Mouse (Mus musculus) myocyte (in vitro differentiated cells): ENCODE data around the gene Nr1i3.

Experiments
- CEBPB ChIP-seq: IDR thresholded peaks from 2 replicates; pipeline ENCODE4 v1.6.1; 2011; ENCODE audit warnings: mild to moderate bottlenecking, moderate library complexity; ENCODE audit not compliant: poor library complexity, insufficient read depth, severe bottlenecking
- E2F4 ChIP-seq: IDR thresholded peaks from one replicate; pipeline ENCODE4 v1.6.1; 2011; ENCODE audit warnings: mild to moderate bottlenecking, control low read depth, moderate library complexity; ENCODE audit not compliant: insufficient read depth
- MAX ChIP-seq: IDR thresholded peaks from one replicate; pipeline ENCODE4 v1.6.1; 2011; ENCODE audit warnings: low read depth, mild to moderate bottlenecking, control low read depth
- MYOD1 ChIP-seq, 3 experiments: IDR thresholded peaks; one replicate each; pipeline ENCODE4 v1.6.1; 2011; ENCODE audit warnings: control low read depth in 2 of 3, low read depth in 2 of 3, mild to moderate bottlenecking in 2 of 3, moderate library complexity in 1 of 3; ENCODE audit not compliant: insufficient read length in 2 of 3, control insufficient read depth in 1 of 3
- MYOG ChIP-seq, 3 experiments: IDR thresholded peaks; one replicate each; pipeline ENCODE4 v1.6.1; 2011; ENCODE audit warnings: control low read depth in 2 of 3, low read depth in 2 of 3, mild to moderate bottlenecking in 2 of 3; ENCODE audit not compliant: insufficient read length in 2 of 3, control insufficient read depth in 1 of 3, insufficient read depth in 1 of 3
- POLR2A ChIP-seq: IDR thresholded peaks from one replicate; pipeline ENCODE4 v1.6.1; 2011; ENCODE audit warnings: low read depth, mild to moderate bottlenecking, control low read depth, moderate library complexity; ENCODE audit not compliant: insufficient read length
- POLR2AphosphoS2 ChIP-seq: IDR thresholded peaks from one replicate; pipeline ENCODE4 v1.6.1; 2011; ENCODE audit warnings: low read depth, control low read depth; ENCODE audit not compliant: insufficient read length
- REST ChIP-seq: IDR thresholded peaks from one replicate; pipeline ENCODE4 v1.6.1; 2011; ENCODE audit warnings: mild to moderate bottlenecking, control low read depth, moderate library complexity; ENCODE audit not compliant: insufficient read depth, insufficient read length
- SRF ChIP-seq: IDR thresholded peaks from one replicate; pipeline ENCODE4 v1.6.1; 2011; ENCODE audit warnings: low read depth; ENCODE audit not compliant: control insufficient read depth, insufficient read length
- TCF12 ChIP-seq: IDR thresholded peaks from one replicate; pipeline ENCODE4 v1.6.1; 2011; ENCODE audit warnings: mild to moderate bottlenecking, control low read depth; ENCODE audit not compliant: poor library complexity, insufficient read depth, severe bottlenecking
- USF1 ChIP-seq: IDR thresholded peaks from one replicate; pipeline ENCODE4 v1.6.1; 2011; ENCODE audit warnings: low read depth, mild to moderate bottlenecking, control low read depth, moderate library complexity

DNA sequence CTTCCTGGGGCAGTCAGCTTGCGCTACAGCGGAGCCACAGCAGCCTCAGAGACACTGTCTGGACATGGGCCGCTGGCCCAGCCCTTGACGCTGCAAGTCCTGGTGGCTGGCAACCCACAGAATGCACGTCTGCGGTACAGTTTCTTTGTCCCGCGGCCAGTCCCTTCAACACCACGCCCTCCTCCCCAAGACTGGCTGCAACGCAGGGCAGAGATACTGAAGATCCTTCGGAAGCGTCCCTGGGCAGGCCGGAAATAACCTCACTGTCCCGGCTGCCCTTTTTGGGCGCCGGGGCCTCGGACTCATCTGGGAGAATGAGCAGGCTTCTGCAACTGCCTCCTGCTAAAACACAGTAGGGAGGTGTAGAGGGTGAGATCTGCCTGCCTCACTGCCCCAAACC is 45.2 kb downstream of the Nr1i3 start:
- no peak for TF ChIP-seq POLR2A
- no peak for TF ChIP-seq MAX
- no peak for TF ChIP-seq CEBPB
- TF ChIP-seq USF1 = no peak
- no peak for TF ChIP-seq POLR2AphosphoS2
- no peak for TF ChIP-seq MYOG (IDR thresholded peaks at IDR 0.05; ENCODE audit: control insufficient read depth in 1 of 3, insufficient read depth in 1 of 3, insufficient read length in 2 of 3, low read depth in 2 of 3)
- TF ChIP-seq E2F4 = no peak
- no peak for TF ChIP-seq SRF
- TF ChIP-seq TCF12 = no peak
- no peak for TF ChIP-seq MYOD1 (IDR thresholded peaks at IDR 0.05; ENCODE audit: control insufficient read depth in 1 of 3, insufficient read length in 2 of 3, low read depth in 2 of 3)
- TF ChIP-seq REST = no peak
